Mouse (Mus musculus) stomach, postnatal 0 days (tissue): ENCODE results near the gene Sema4f. TPM values are rescaled to one million over a fixed set of nuclear protein-coding genes. Genes with fewer than 3 reads are reported as not detected.

Experiments used
- ATAC-seq: fragments of 200-750 bp; cut with Nextera tagmentation; 2 replicates; pipeline ENCODE4 v1.8.0; 2017; ENCODE audit not compliant: low FRiP score, low TSS enrichment
- DNase-seq: peaks from one replicate; pipeline ENCODE4 v3.0.0-alpha.2; 2016; ENCODE audit warnings: low spot score
- H3K27ac ChIP-seq: fragments of 300-500 bp; sonication (generic); replicated peaks from 2 replicates; pipeline ENCODE4 v1.5.1; 2014; ENCODE audit warnings: mild to moderate bottlenecking, control low read depth
- H3K27me3 ChIP-seq: fragments of 300-500 bp; sonication (generic); 2 replicates; pipeline ENCODE4 v1.6.1; 2014; ENCODE audit warnings: low read length; ENCODE audit not compliant: control insufficient read depth, insufficient read depth
- H3K36me3 ChIP-seq: fragments of 300-500 bp; sonication (generic); 2 replicates; pipeline ENCODE4 v1.6.1; 2014; ENCODE audit warnings: low read length, mixed read lengths; ENCODE audit not compliant: control insufficient read depth, insufficient read depth
- H3K4me1 ChIP-seq: fragments of 300-500 bp; sonication (generic); replicated peaks from 2 replicates; pipeline ENCODE4 v1.6.1; 2014; ENCODE audit warnings: antibody characterized with exemption; ENCODE audit not compliant: control insufficient read depth, insufficient read depth
- H3K4me2 ChIP-seq: fragments of 300-500 bp; sonication (generic); replicated peaks from 2 replicates; pipeline ENCODE4 v1.6.1; 2014; ENCODE audit warnings: low read depth, mild to moderate bottlenecking, control low read depth, moderate library complexity
- H3K4me3 ChIP-seq: fragments of 300-500 bp; sonication (generic); 2 replicates; pipeline ENCODE4 v1.5.1; 2014; ENCODE audit warnings: low read depth, low read length, control low read depth
- H3K9ac ChIP-seq: fragments of 300-500 bp; sonication (generic); 2 replicates; pipeline ENCODE4 v1.6.1; 2014; ENCODE audit warnings: mild to moderate bottlenecking, low read length, control low read depth, mixed read lengths
- H3K9me3 ChIP-seq: fragments of 300-500 bp; sonication (generic); 2 replicates; pipeline ENCODE4 v1.6.1; 2016; ENCODE audit warnings: low read length; ENCODE audit not compliant: control insufficient read depth
- CTCF ChIP-seq: IDR thresholded peaks from 2 replicates; pipeline ENCODE4 v1.5.1; 2016; ENCODE audit warnings: antibody characterized with exemption, low read depth, mild to moderate bottlenecking, moderate library complexity
- EP300 ChIP-seq: optimal IDR thresholded peaks from 2 replicates; pipeline ENCODE3; 2016; ENCODE audit warnings: antibody characterized with exemption
- WGBS: fragments of 180-500 bp; shearing (Covaris S2); extraction: QIAGEN DNeasy Blood & Tissue Kit; methylation state at CpG from one replicate; pipeline ENCODE4 v1.1.7; 2014; 5-methylcytosine and 5-hydroxymethylcytosine counted together
- polyA plus RNA-seq: library from polyadenylated mRNA; unstranded; fragments of >200 nt; fragmentation: Nextera tagmentation; extraction: Ambion mirVana; gene quantifications from 2 replicates; pipeline ENCODE4 v1.2.1, GENCODE M21; 2015

Gene Sema4f
- polyA plus RNA-seq, 1 experiment from 2014 or later, result 0.58 TPM

GRCm38 (mm10) chr6:82926528-82926927 lies 13.0 kb downstream of the Sema4f start:
- Histone ChIP-seq H3K27ac (no peak overlapping the region), H3K27me3 (no peaks in the 10 kb centered on the region), H3K9me3 (no peaks in the 10 kb centered on the region), H3K4me2 (no peak overlapping the region), H3K36me3 (no peaks in the 10 kb centered on the region), H3K9ac (no peak overlapping the region), H3K4me3 (no peak overlapping the region), H3K4me1 (no peaks in the 10 kb centered on the region)
- DNase-seq (no peak), ATAC-seq (no peak)
- TF ChIP-seq CTCF (no peak), EP300 (no peak)
- WGBS, result 82% methylated on average over 7 of the region's 7 CpGs

- DNase-seq (no peak), ATAC-seq (no peak)
- H3K4me2 ChIP-seq, result no peak overlapping the region
- 71% methylated on average over 10 of the region's 10 CpGs for WGBS
- H3K4me1 ChIP-seq, result no peaks in the 10 kb centered on the region
- H3K27me3 ChIP-seq, result no peaks in the 10 kb centered on the region
- H3K4me3 ChIP-seq, result no peak overlapping the region
- H3K9ac ChIP-seq, result no peak overlapping the region
- H3K36me3 ChIP-seq, result no peaks in the 10 kb centered on the region
- H3K27ac ChIP-seq, result no peak overlapping the region
- no peak for TF ChIP-seq CTCF
- TF ChIP-seq EP300, result no peak
- no peaks in the 10 kb centered on the region for H3K9me3 ChIP-seq
Observed at GRCm38 (mm10) chr6:82926106-82926505, 13.5 kb downstream of the Sema4f start.

- no peak for ATAC-seq
- no peak overlapping the region for H3K9ac ChIP-seq
- no peaks in the 10 kb centered on the region for H3K4me1 ChIP-seq
- H3K4me2 ChIP-seq, result no peak overlapping the region
- H3K27me3 ChIP-seq, result no peaks in the 10 kb centered on the region
- no peak overlapping the region for H3K4me3 ChIP-seq
- no peak overlapping the region for H3K27ac ChIP-seq
- no peaks in the 10 kb centered on the region for H3K36me3 ChIP-seq
- no peak for DNase-seq
- TF ChIP-seq EP300 (no peak), CTCF (peak; percentile 48)
- 52% methylated on average over 3 of the region's 3 CpGs for WGBS
- no peaks in the 10 kb centered on the region for H3K9me3 ChIP-seq
Observed at GRCm38 (mm10) chr6:82925005-82925404, 14.6 kb downstream of the Sema4f start.

DNA sequence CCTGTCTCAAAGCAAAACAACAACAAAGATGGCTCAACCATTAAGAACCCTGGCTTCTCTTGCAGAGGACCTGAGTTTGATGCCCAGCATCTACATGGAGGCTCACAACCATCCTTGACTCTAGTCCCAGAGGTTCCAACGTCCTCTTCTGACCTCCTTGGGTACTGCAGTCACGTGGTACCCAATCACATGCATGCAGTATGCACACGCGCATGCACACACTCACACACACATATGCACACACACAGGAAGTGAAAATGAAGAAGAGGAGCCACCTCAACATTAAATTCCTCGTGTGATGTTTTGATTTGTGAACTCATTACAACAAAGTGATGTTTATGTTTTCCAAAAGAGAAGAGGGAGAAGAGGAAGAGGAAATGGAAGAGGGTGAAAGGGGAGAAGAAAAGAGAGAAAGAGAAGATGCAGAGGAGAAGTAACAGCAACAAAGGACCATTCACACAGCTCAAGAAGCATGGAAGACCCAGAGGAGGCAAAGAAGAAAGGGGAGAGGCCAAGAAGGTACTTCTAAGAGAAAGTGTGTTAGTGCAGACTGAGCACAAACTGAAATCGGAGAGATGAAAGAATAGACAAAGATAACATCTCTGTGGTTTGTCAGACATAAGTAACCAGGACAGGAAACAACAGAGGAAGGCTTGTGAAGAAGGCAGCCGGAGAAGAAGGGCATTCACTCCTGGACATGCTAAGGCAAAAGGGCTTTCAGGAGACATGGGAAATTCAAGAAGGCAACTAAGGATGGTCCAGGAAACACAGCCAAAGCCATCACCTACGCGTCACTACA lies 17.9 kb downstream of the Sema4f start:
- ATAC-seq, result no peak
- Histone ChIP-seq H3K4me2 (no peak overlapping the region), H3K4me1 (no peaks in the 10 kb centered on the region), H3K36me3 (no peaks in the 10 kb centered on the region), H3K4me3 (no peak overlapping the region), H3K27me3 (no peaks in the 10 kb centered on the region), H3K9me3 (no peaks in the 10 kb centered on the region), H3K27ac (no peak overlapping the region), H3K9ac (no peak overlapping the region)
- 68% methylated on average over 9 of the region's 9 CpGs for WGBS
- no peak for DNase-seq
- TF ChIP-seq CTCF (no peak), EP300 (no peak)

DNA sequence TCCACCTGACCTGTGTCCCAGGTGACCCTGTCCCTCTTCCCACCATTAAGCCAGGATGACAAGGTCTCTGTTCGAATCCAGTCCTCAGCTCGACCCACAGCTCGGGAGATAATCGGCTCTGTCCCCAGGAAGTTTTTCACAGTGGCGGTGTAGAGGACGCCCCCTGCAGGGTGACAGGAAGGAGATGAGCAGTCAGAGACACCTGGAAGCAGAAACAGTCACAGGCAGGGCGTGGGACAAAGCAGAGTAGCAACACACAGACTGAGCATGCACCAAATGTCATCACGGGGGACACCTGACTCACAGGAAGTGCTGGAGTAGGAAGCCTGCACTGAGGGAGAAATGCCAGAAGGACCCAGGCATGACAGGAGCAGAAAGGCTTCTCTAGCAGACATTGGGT lies 20.0 kb downstream of the Sema4f start:
- no peak overlapping the region for H3K9ac ChIP-seq
- TF ChIP-seq EP300, result no peak
- H3K9me3 ChIP-seq, result no peaks in the 10 kb centered on the region
- H3K36me3 ChIP-seq, result no peaks in the 10 kb centered on the region
- no peaks in the 10 kb centered on the region for H3K27me3 ChIP-seq
- DNase-seq (no peak), ATAC-seq (no peak)
- no peaks in the 10 kb centered on the region for H3K4me1 ChIP-seq
- H3K4me2 ChIP-seq, result no peak overlapping the region
- 61% methylated on average over 8 of the region's 8 CpGs for WGBS
- H3K27ac ChIP-seq, result no peak overlapping the region
- H3K4me3 ChIP-seq, result no peak overlapping the region

- H3K4me1 ChIP-seq, result no peaks in the 10 kb centered on the region
- no peak for DNase-seq
- no peaks in the 10 kb centered on the region for H3K9me3 ChIP-seq
- no peak overlapping the region for H3K9ac ChIP-seq
- TF ChIP-seq CTCF, result no peak
- no peak for TF ChIP-seq EP300
- H3K36me3 ChIP-seq, result no peaks in the 10 kb centered on the region
- 79% methylated on average over 13 of the region's 14 CpGs for WGBS
- H3K4me3 ChIP-seq, result no peak overlapping the region
- no peaks in the 10 kb centered on the region for H3K27me3 ChIP-seq
- H3K4me2 ChIP-seq, result no peak overlapping the region
- no peak overlapping the region for H3K27ac ChIP-seq
- no peak for ATAC-seq
Observed at GRCm38 (mm10) chr6:82918371-82918770, 21.2 kb downstream of the Sema4f start.
